Mouse (Mus musculus) CH12.LX (cell line): Measurements from ENCODE around the gene Afdn.

Source experiments
- BHLHE40 ChIP-seq: IDR thresholded peaks from 2 replicates; pipeline ENCODE4 v1.6.1; 2011; ENCODE audit warnings: mild to moderate bottlenecking, low read depth, low read length, improper control_type of control experiment
- CHD2 ChIP-seq: IDR thresholded peaks from 2 replicates; pipeline ENCODE4 v1.6.1; 2011; ENCODE audit warnings: low read length, improper control_type of control experiment
- CTCF ChIP-seq, 2 experiments: IDR thresholded peaks in 1 of 2; conservative IDR thresholded peaks in 1 of 2; 2 replicates each; pipeline ENCODE4 v1.5.1; 2011 to 2012; ENCODE audit warnings: low read depth in 2 of 2, low read length in 2 of 2, improper control_type of control experiment in 1 of 2, inconsistent platforms in 1 of 2, mild to moderate bottlenecking in 1 of 2, moderate library complexity in 1 of 2
- EP300 ChIP-seq: IDR thresholded peaks from 2 replicates; pipeline ENCODE4 v1.6.1; 2011; ENCODE audit warnings: low read length, improper control_type of control experiment
- ETS1 ChIP-seq: conservative IDR thresholded peaks from 2 replicates; pipeline ENCODE4 v1.6.1; 2012; ENCODE audit warnings: low read depth, mild to moderate bottlenecking, inconsistent platforms, low read length, improper control_type of control experiment, moderate library complexity
- GABPA ChIP-seq: IDR thresholded peaks from 2 replicates; pipeline ENCODE4 v1.6.1; 2012; ENCODE audit warnings: low read depth, low read length, improper control_type of control experiment, inconsistent platforms; ENCODE audit not compliant: insufficient replicate concordance
- MXI1 ChIP-seq: IDR thresholded peaks from 2 replicates; pipeline ENCODE4 v1.6.1; 2011; ENCODE audit warnings: mild to moderate bottlenecking, low read depth, low read length, improper control_type of control experiment
- NRF1 ChIP-seq: IDR thresholded peaks from 2 replicates; pipeline ENCODE4 v1.6.1; 2014; ENCODE audit warnings: low read depth, mild to moderate bottlenecking, inconsistent platforms, low read length, improper control_type of control experiment, moderate library complexity
- PAX5 ChIP-seq: IDR thresholded peaks from 2 replicates; pipeline ENCODE4 v1.6.1; 2012; ENCODE audit warnings: low read length, inconsistent platforms, mixed read lengths
- POLR2A ChIP-seq: IDR thresholded peaks from 2 replicates; pipeline ENCODE4 v1.6.1; 2011; ENCODE audit warnings: low read depth, mild to moderate bottlenecking, improper control_type of control experiment, low read length

GRCm38 (mm10) chr17:13914531-13914930, 154.2 kb downstream of the Afdn start:
- TF ChIP-seq POLR2A = no peak
- TF ChIP-seq EP300 = no peak
- no peak for TF ChIP-seq CTCF (conservative IDR thresholded peaks at IDR 0.05 in 1 of 2, IDR thresholded peaks at IDR 0.05 in 1 of 2; ENCODE audit: low read depth in 2 of 2, low read length in 2 of 2)
- no peak for TF ChIP-seq GABPA
- TF ChIP-seq CHD2 = no peak
- TF ChIP-seq MXI1 = no peak
- no peak for TF ChIP-seq ETS1
- no peak for TF ChIP-seq PAX5
- no peak for TF ChIP-seq BHLHE40
- TF ChIP-seq NRF1 = no peak
